Mouse (Mus musculus): Measurements from ENCODE around the gene Cacul1. TPM values are rescaled to one million over a fixed set of nuclear protein-coding genes. Genes with fewer than 3 reads are reported as not detected.
A peak's percentile ranks its signal among the peaks of the same experiment; 100 is the strongest.

Cacul1 gene
- total and polyA plus RNA-seq, 3 experiments: 48.6 to 113 (median 53.5) TPM

GRCm38 (mm10) chr19:60580582-60581339 lies at the start of gene Cacul1 (continued):
- TF ChIP-seq HCFC1 (IDR thresholded peaks at IDR 0.05; ENCODE audit: low read depth, low read length) (peak; percentile 87), RAD21 (IDR thresholded peaks at IDR 0.05; ENCODE audit: low read depth, low read length) (no peak), NELFE (IDR thresholded peaks at IDR 0.05; ENCODE audit: low read depth, low read length) (peak; percentile 87), RCOR1 (IDR thresholded peaks at IDR 0.05; ENCODE audit: low read depth, low read length) (no peak), SIN3A (IDR thresholded peaks at IDR 0.05; ENCODE audit: low read length) (peak; percentile 45)

DNA sequence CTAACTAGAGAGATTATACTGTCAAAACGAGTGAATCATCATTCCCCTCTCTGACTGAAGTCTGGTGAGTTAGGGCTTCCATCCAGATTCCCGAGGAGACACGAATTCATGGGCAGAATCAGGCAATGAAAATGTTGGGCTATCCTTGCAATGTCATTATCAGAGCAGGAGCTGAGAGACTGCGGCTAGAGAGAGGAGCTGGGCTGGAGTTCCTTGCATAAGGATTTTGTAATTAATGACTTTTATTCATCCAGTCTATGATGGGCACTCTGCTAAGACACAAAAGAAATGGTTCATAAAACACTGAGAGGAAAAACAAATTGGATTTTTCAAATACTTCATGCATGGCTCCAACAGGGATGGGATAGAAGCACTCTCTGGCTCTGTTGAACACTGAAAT lies 38.6 kb upstream of the Cacul1 start:
- Histone ChIP-seq H3K36me3 (ENCODE audit: control insufficient read depth in 1 of 2, insufficient read depth in 2 of 2, low read length in 2 of 2) (peaks cover 0 to 2% of the 10 kb centered on the region in 2 experiments; a peak in 1 of 4 replicates), H3K4me3 (ENCODE audit: control insufficient read depth in 1 of 2, insufficient read depth in 1 of 2, low read depth in 2 of 2, low read length in 2 of 2) (no peak overlapping the region), H3K27me3 (ENCODE audit: control insufficient read depth in 1 of 2, insufficient read depth in 2 of 2, low read length in 2 of 2) (peaks cover 1 to 2% of the 10 kb centered on the region in 2 experiments; a peak in 2 of 4 replicates), H3K4me1 (ENCODE audit: control insufficient read depth in 1 of 2, insufficient read depth in 2 of 2, low read length in 2 of 2) (peaks cover 0 to 3% of the 10 kb centered on the region in 2 experiments; a peak in 1 of 4 replicates), H3K9me3 (replicated peaks; ENCODE audit: insufficient read depth, low read length) (no peaks in the 10 kb centered on the region), H3K9ac (ENCODE audit: control insufficient read depth, low read depth, low read length, poor library complexity, severe bottlenecking) (no peak overlapping the region), H3K79me2 (ENCODE audit: control insufficient read depth, insufficient read depth, low read length, poor library complexity) (no peaks in the 10 kb centered on the region), H3K27ac (ENCODE audit: control insufficient read depth, low read depth, low read length) (no peak overlapping the region)
- DNase-seq (ENCODE audit: low read depth, low spot score): no peak
- no peak for TF ChIP-seq BHLHE40 (IDR thresholded peaks at IDR 0.05; ENCODE audit: borderline replicate concordance, low read depth, low read length)
- no peak for TF ChIP-seq EP300 (IDR thresholded peaks at IDR 0.05; ENCODE audit: low read depth in 1 of 2, low read length in 2 of 2)
- no peak for TF ChIP-seq NELFE (IDR thresholded peaks at IDR 0.05; ENCODE audit: low read depth, low read length)
- no peak for TF ChIP-seq TAL1 (IDR thresholded peaks at IDR 0.05; ENCODE audit: low read length)
- TF ChIP-seq ZKSCAN1 (IDR thresholded peaks at IDR 0.05; ENCODE audit: low read depth, low read length): no peak
- TF ChIP-seq CHD1 (IDR thresholded peaks at IDR 0.05; ENCODE audit: low read depth, low read length): no peak
- no peak for TF ChIP-seq ZMIZ1 (IDR thresholded peaks at IDR 0.05; ENCODE audit: low read depth, low read length)
- no peak for TF ChIP-seq MAX (IDR thresholded peaks at IDR 0.05; ENCODE audit: low read length)
- no peak for TF ChIP-seq E2F4 (IDR thresholded peaks at IDR 0.05; ENCODE audit: borderline replicate concordance, low read depth, low read length)
- TF ChIP-seq ETS1 (IDR thresholded peaks at IDR 0.05; ENCODE audit: low read depth, low read length): no peak

- Histone ChIP-seq H3K27ac (ENCODE audit: control insufficient read depth, low read depth, low read length) (no peak overlapping the region), H3K79me2 (ENCODE audit: control insufficient read depth, insufficient read depth, low read length, poor library complexity) (no peaks in the 10 kb centered on the region), H3K9ac (ENCODE audit: control insufficient read depth, low read depth, low read length, poor library complexity, severe bottlenecking) (no peak overlapping the region), H3K36me3 (ENCODE audit: control insufficient read depth in 1 of 2, insufficient read depth in 2 of 2, low read length in 2 of 2) (peaks cover 0 to 2% of the 10 kb centered on the region in 2 experiments; a peak in 1 of 4 replicates), H3K27me3 (ENCODE audit: control insufficient read depth in 1 of 2, insufficient read depth in 2 of 2, low read length in 2 of 2) (no peaks in the 10 kb centered on the region), H3K4me1 (ENCODE audit: control insufficient read depth in 1 of 2, insufficient read depth in 2 of 2, low read length in 2 of 2) (peaks cover 0 to 3% of the 10 kb centered on the region in 2 experiments; a peak in 1 of 4 replicates), H3K9me3 (replicated peaks; ENCODE audit: insufficient read depth, low read length) (no peaks in the 10 kb centered on the region), H3K4me3 (ENCODE audit: control insufficient read depth in 1 of 2, insufficient read depth in 1 of 2, low read depth in 2 of 2, low read length in 2 of 2) (no peak overlapping the region)
- peak; percentile 65 for DNase-seq (ENCODE audit: low read depth, low spot score)
- peak; percentile 66; the same call in 1 of the 2 replicates for TF ChIP-seq JUND (IDR thresholded peaks at IDR 0.05; ENCODE audit: low read depth, low read length)
- no peak for TF ChIP-seq POLR2AphosphoS2 (IDR thresholded peaks at IDR 0.05; ENCODE audit: low read length)
- TF ChIP-seq USF2 (IDR thresholded peaks at IDR 0.05; ENCODE audit: borderline replicate concordance in 1 of 2, insufficient read depth in 1 of 2, low read depth in 1 of 2, low read length in 2 of 2): no peak
Measured at GRCm38 (mm10) chr19:60617007-60617406, 36.2 kb upstream of the Cacul1 start.

All from MEL (cell line).